ENCODE assay signal across 10 mouse cellular contexts in the genomic region with DNA sequence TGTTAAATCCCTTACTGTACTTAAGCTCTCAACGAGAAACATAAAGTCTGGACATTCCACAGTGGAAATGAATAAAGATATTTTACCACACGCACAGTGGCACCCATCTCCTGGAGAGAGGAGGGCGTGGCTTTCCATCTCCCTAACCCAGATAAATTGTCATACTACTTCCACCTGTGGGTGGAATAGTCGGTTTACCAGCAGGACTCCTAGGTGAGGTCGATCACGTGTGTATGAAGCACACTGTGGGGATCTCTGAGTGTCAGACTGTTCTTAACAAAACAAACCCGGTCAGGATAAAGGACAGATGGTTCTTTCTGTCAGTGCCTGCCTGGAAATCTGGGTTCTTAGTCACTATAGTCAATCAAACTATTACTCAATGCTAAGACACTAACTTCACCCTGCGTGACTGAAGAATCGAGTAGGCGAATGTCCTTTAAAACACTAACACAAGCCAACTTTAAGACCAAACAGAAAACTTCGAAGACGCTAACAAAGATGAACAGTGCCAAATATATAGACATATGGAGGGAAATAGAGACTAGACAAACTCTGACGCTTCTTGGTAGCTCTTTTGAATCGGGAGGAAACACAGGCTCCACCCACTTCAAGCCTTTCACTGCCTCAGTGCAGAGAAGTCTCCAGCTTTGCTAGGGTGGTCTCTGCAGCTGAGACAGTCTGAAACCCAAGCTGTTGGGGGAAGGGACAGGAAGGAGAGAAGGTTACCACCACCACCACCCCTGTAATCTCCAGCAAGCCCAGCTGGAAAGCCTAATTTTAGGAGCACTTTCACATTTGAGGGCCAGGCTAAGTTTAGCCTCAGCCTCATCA.
DNase-seq lines count a peak whose midpoint lies in the region; ATAC-seq and TF ChIP-seq lines count a peak whose summit lies in the region.
"Had no signal": no experiment of that assay in that cellular context is flagged by ENCODE, and none has a peak within 500 bp of the region (broad histone marks: within the 10 kb centered on the region; RNA-seq: fewer than 3 reads in every experiment).

No protein-coding gene starts in this region.

- intact Hi-C loops in heart, adult 2 months (cut with DNase I): no loop called here
- intact Hi-C loops in heart, postnatal 36 days (cut with DNase I): no loop called here

- no peaks in the 10 kb centered on the region for H3K27me3 ChIP-seq in heart, adult 2 months (ENCODE audit: control insufficient read depth, insufficient read depth, low read length)
- H3K27me3 ChIP-seq in heart, postnatal 0 days (ENCODE audit: control insufficient read depth, insufficient read depth, low read length): no peaks in the 10 kb centered on the region
- H3K27me3 ChIP-seq in kidney, embryonic 16.5 days (ENCODE audit: insufficient read depth, low read length): no peaks in the 10 kb centered on the region

- no peak for DNase-seq in heart, adult 2 months
- DNase-seq in heart, postnatal 36 days: no peak
- DNase-seq in CD4-positive helper T cell, adult 2 months (ENCODE audit: low read depth, low spot score): peak; percentile 8
- DNase-seq in embryo, embryonic 11 days: peak; percentile 43
- peak; percentile 61 for DNase-seq in heart, postnatal 0 days (ENCODE audit: low spot score)
- DNase-seq in cerebellum, adult 9-10 months: no peak
- no peak for DNase-seq in T-cell, adult 2 months (ENCODE audit: low spot score)

- peak; percentile 65 for ATAC-seq in heart, postnatal 0 days (ENCODE audit: insufficient read depth, low read depth)
- no peak for ATAC-seq in kidney, embryonic 16.5 days (ENCODE audit: low FRiP score, low TSS enrichment)

- WGBS in heart, adult 2 months: 61% methylated on average over 14 of the region's 14 CpGs
- 50% methylated on average over 14 of the region's 14 CpGs for WGBS in heart, postnatal 0 days
- WGBS in kidney, embryonic 16.5 days: 71% methylated on average over 14 of the region's 14 CpGs

- no peaks in the 10 kb centered on the region for H3K79me2 ChIP-seq in heart, adult 2 months (replicated peaks; ENCODE audit: control insufficient read depth, insufficient read depth, low read length)

- H3K4me2 ChIP-seq in heart, postnatal 0 days (ENCODE audit: low read depth, low read length): peak overlapping the region; percentile 17; the same call in 1 of the 2 replicates
- no peak overlapping the region for H3K4me2 ChIP-seq in kidney, embryonic 16.5 days (replicated peaks; ENCODE audit: low read depth, low read length)

- peak overlapping the region; percentile 71 for H3K27ac ChIP-seq in heart, adult 2 months
- peak overlapping the region; percentile 80 for H3K27ac ChIP-seq in heart, postnatal 0 days (ENCODE audit: low read depth)
- no peak overlapping the region for H3K27ac ChIP-seq in kidney, embryonic 16.5 days (ENCODE audit: low read length)
- H3K27ac ChIP-seq: kidney, postnatal 0 days; macrophage had no signal

- no peak for TF ChIP-seq CTCF in heart, adult 2 months (IDR thresholded peaks at IDR 0.05)
- no peak for TF ChIP-seq CTCF in heart, postnatal 0 days (IDR thresholded peaks at IDR 0.05; ENCODE audit: low read depth)

- no peaks in the 10 kb centered on the region for H3K36me3 ChIP-seq in heart, adult 2 months (ENCODE audit: control insufficient read depth, insufficient read depth, low read length)
- no peaks in the 10 kb centered on the region for H3K36me3 ChIP-seq in heart, postnatal 0 days (replicated peaks; ENCODE audit: control insufficient read depth, insufficient read depth, low read length)
- H3K36me3 ChIP-seq in kidney, embryonic 16.5 days (ENCODE audit: insufficient read depth, low read length): no peaks in the 10 kb centered on the region

- TF ChIP-seq EP300 in heart, adult 2 months (IDR thresholded peaks at IDR 0.05; ENCODE audit: insufficient read depth, low read depth, low read length): no peak
- no peak for TF ChIP-seq EP300 in heart, postnatal 0 days (IDR thresholded peaks at IDR 0.05; ENCODE audit: low read depth)

- H3K9ac ChIP-seq in heart, adult 2 months (ENCODE audit: low read depth, low read length): no peak overlapping the region; the same call in 1 of the 2 replicates
- H3K9ac ChIP-seq in heart, postnatal 0 days (replicated peaks; ENCODE audit: low read depth, low read length): no peak overlapping the region
- H3K9ac ChIP-seq in kidney, embryonic 16.5 days (replicated peaks; ENCODE audit: low read length): no peak overlapping the region

- TF ChIP-seq POLR2A in heart, adult 2 months (IDR thresholded peaks at IDR 0.05; ENCODE audit: insufficient read depth, low read depth, low read length): no peak

- no peak overlapping the region; the same call in 1 of the 2 replicates for H3K4me3 ChIP-seq in heart, adult 2 months
- H3K4me3 ChIP-seq in heart, postnatal 0 days (ENCODE audit: low read depth, low read length): no peak overlapping the region
- no peak overlapping the region for H3K4me3 ChIP-seq in kidney, embryonic 16.5 days (ENCODE audit: low read length)

- H3K4me1 ChIP-seq in heart, adult 2 months (ENCODE audit: control insufficient read depth, insufficient read depth, low read length): peaks cover 5% of the 10 kb centered on the region
- H3K4me1 ChIP-seq in heart, postnatal 0 days (ENCODE audit: control insufficient read depth, insufficient read depth): peaks cover 35% of the 10 kb centered on the region
- peaks cover 11% of the 10 kb centered on the region for H3K4me1 ChIP-seq in kidney, embryonic 16.5 days (ENCODE audit: insufficient read depth, low read length)

- no peaks in the 10 kb centered on the region for H3K9me3 ChIP-seq in heart, postnatal 0 days (replicated peaks; ENCODE audit: control insufficient read depth, low read length)
- no peaks in the 10 kb centered on the region for H3K9me3 ChIP-seq in kidney, embryonic 16.5 days (ENCODE audit: low read length)

Comparison
In these comparisons a context has a peak if more than half of its experiments do, and no peak if none do; other contexts are left out.
1. DNase-seq: peak in CD4-positive helper T cell, adult 2 months (single experiment), embryo, embryonic 11 days (single experiment) and heart, postnatal 0 days (single experiment); none in heart, adult 2 months (0 of 2), heart, postnatal 36 days (0 of 2), cerebellum, adult 9-10 months (single experiment) and T-cell, adult 2 months (single experiment).